Mouse (Mus musculus): ENCODE results near the gene Ikzf2.

Gene Ikzf2

GRCm38 (mm10) chr1:69521656-69522055 is 165.4 kb downstream of the Ikzf2 start:
- in situ Hi-C loops (cut with MboI; ENCODE audit: unreplicated experiment in 2 of 2): no loop called here

DNA sequence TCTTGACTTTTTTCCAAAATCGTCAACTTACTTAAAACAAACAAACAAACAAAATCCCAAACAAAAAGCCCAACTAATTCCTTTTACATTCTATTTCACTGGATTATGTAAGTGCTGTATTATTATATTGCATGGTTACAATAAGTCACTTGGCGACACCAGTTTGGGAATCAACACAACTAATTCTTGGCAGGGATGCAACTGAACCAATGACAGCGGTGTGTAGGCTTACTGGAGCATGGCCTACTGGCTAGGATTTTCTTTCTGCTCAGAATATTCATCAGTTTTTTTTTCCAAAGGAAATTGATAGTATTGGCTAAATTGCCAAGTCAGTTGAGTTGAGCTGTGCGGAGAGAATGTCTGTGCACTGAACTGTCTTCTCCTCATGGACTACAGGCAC is 167.7 kb downstream of the Ikzf2 start:
- in situ Hi-C loops (cut with MboI; ENCODE audit: unreplicated experiment in 2 of 2): no loop called here

DNA sequence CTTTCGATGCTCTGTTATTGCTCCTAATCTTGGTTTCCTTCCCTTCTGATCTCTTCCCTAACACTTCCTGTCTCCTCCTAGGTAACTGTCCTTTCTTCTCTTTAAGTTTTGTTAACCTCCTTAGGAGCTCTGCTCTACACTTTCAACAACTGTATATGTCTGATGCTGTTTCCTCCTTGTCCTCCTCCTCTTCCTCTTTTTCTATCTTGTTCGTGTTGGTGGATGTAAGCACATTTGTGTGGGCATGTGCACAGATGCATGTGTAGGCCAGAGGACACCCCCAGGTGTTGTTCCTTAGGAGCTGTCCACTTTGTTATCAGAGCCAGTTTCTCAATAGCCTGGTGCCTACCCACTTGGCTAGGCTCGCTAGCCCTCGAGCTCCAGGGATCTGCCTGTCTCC is 169.0 kb downstream of the Ikzf2 start:
- in situ Hi-C loops (cut with MboI; ENCODE audit: unreplicated experiment in 2 of 2): no loop called here

DNA sequence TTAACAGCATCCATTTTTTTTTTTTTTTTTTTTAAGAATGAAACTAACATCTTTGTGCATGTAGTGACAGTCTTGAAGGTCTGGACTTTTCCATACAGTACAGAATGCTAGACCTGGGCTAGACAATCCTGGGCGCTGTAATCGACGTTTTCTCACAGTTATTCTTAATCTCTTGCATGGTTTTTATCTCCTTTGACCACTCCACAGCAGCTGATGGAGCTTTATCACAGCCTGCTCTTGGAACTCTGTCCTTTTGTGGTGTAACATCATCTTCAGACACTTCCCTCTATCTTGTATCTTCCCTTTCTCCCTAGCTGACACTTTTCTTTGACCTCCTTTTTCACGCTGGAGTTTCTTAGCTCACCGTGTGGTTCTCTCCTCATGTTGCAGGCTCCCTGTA is 170.9 kb downstream of the Ikzf2 start:
- in situ Hi-C loops (cut with MboI; ENCODE audit: unreplicated experiment in 2 of 2): no loop called here

DNA sequence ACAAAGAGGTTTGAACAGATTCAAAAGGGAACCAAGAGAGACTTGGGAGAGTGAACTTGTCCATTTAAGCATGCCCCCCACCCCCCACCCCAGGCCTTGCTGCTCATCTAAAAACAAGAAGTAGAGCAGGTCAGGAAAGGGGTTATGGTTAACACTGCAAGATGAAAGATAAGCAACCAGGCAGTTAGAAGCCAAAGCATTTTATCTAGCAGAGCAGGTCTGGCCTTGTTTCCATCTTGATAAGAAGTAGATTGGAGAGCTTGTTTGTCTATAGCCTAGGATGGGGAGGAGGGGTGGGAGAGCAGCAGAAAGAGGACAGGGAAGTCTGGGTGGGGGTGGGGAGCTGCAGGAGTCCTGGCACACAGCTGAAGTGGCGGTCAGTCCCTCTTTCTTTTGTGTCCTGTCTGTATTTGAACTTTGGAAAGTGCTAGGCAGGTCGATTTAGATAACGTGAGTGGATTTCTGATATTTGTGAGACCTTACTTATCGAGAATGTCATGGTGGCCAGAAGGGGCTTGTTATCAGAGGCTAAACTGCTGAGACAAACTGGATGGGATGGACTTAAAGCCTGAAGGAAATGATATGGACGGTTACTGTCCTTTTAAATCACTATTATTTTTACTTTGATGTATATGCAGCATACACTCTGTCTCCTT is 173.3 kb downstream of the Ikzf2 start:
- in situ Hi-C loops (cut with MboI; ENCODE audit: unreplicated experiment in 2 of 2): no loop called here

- in situ Hi-C loops (cut with MboI; ENCODE audit: unreplicated experiment in 2 of 2): no loop called here
Observed at GRCm38 (mm10) chr1:69508275-69508674, 178.8 kb downstream of the Ikzf2 start.

DNA sequence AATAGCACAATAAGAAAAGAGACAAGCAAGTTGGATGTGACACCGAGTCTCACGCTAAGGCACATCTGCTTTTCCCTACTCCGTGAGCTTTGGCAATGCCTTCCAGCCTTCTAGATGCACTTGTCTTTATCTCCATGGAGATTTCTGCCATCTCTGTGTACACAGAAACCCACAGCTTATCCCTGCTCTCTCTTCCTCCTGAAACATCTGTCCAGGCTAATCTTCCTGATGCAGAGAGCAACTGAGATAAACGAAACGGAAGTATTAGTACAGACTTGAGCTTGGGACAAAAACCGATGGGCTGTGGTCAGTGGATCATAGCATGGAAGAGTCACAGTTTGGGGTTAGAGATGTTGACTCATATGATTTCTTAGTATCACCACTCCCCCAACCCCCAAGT is 179.5 kb downstream of the Ikzf2 start:
- in situ Hi-C loops (cut with MboI; ENCODE audit: unreplicated experiment in 2 of 2): no loop called here

- in situ Hi-C loops (cut with MboI; ENCODE audit: unreplicated experiment in 2 of 2): no loop called here
Observed at GRCm38 (mm10) chr1:69506615-69507159, 180.4 kb downstream of the Ikzf2 start.

- in situ Hi-C loops (cut with MboI; ENCODE audit: unreplicated experiment in 2 of 2): no loop called here
Observed at GRCm38 (mm10) chr1:69506011-69506410, 181.0 kb downstream of the Ikzf2 start.

GRCm38 (mm10) chr1:69500388-69500787 is 186.7 kb downstream of the Ikzf2 start:
- in situ Hi-C loops (cut with MboI; ENCODE audit: unreplicated experiment in 2 of 2): no loop called here

GRCm38 (mm10) chr1:69499652-69500051 is 187.4 kb downstream of the Ikzf2 start:
- in situ Hi-C loops (cut with MboI; ENCODE audit: unreplicated experiment in 2 of 2): no loop called here

GRCm38 (mm10) chr1:69498862-69499306 is 188.2 kb downstream of the Ikzf2 start:
- in situ Hi-C loops (cut with MboI; ENCODE audit: unreplicated experiment in 2 of 2): no loop called here

DNA sequence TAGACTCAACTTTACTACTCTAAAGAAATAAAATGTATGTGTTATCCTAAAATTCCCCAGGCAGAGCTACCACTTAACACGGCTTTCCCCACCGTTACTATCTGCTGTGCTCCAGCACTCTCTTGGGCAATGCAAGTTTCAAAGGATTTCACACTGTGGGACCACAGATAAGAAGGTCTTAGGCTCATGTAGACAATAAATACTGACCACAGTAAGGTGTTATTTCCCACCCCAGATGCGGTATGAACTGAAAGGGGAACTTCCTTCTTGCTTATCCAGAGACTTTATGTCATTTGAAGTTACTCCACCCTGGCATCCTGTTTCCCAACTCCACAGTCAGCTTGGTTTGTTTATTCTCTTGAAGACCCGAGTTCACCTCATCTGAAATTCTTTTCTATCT is 191.0 kb downstream of the Ikzf2 start:
- in situ Hi-C loops (cut with MboI; ENCODE audit: unreplicated experiment in 2 of 2): no loop called here

GRCm38 (mm10) chr1:69493309-69494047 is 193.6 kb downstream of the Ikzf2 start:
- in situ Hi-C loops (cut with MboI; ENCODE audit: unreplicated experiment in 2 of 2): no loop called here

- in situ Hi-C loops (cut with MboI; ENCODE audit: unreplicated experiment in 2 of 2): no loop called here
Observed at GRCm38 (mm10) chr1:69492013-69492412, 195.0 kb downstream of the Ikzf2 start.

DNA sequence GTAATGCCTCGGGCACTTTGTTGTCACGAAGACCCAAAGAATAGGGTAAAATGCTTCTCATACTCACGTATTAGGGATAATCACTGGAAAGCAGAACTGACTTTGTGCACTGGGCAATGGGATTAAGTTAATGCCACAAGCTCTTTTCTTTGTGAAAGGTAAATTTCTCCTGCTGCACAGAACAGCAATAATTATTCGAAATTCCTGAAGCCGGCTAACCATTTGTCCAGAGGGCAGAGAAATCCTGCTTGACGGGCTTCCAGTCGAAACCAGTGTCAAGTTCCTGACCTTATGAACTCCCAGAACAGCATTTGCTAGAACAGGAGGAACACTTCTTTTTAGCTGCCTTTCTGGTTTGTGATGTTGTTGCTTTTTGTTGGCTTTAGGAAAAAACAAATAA is 198.0 kb downstream of the Ikzf2 start:
- in situ Hi-C loops (cut with MboI; ENCODE audit: unreplicated experiment in 2 of 2): no loop called here

- in situ Hi-C loops (cut with MboI; ENCODE audit: unreplicated experiment in 2 of 2): no loop called here
Observed at GRCm38 (mm10) chr1:69488625-69489024, 198.4 kb downstream of the Ikzf2 start.

Data from v-Abl transformed pro-B cells (cell line).